Mouse (Mus musculus): ENCODE results near the gene Thada.
"Not testable (repeated sequence)": the region's sequence is repeated elsewhere in the genome, so short reads cannot be mapped to it uniquely, and the experiment has no call there.

The Thada gene

DNA sequence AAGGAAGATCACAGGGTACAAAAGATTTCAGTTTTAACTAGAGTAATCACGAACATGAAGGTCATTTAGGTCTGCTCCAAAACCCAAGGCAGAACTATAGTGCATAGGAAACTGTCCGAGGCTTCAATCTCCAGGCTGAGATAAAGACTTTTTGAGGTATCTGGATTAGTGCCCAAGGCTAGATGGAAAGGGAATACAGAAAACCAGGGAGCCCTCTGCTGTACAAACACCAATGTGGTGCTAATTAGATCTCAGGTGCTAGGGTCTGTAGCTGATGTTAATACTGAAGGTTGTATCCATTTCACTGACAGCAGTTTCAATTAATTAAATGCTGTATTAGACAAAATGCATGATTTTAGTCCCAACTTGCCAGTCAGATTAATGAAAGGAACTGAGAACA is 124.3 kb downstream of the Thada start:
- no peak for DNase-seq

DNA sequence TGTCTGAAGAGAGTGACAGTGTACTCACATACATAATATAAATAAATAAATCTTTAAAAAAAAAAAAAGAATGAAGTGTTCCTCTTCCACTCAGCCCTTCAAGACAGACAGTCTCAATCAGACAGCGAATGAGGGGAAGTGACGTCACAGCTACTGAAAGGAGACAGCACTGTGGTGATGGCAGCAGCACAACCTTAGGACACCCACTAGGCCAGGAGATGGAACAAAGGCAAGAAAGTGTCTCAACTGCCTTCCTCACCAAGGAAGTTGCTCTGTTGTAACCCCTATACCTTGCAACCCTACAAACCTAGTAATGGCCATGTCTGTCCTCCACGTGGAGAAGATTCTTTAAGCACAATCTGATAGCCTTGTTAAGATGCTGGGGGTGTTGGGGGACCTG is 125.4 kb downstream of the Thada start:
- no peak for DNase-seq

DNA sequence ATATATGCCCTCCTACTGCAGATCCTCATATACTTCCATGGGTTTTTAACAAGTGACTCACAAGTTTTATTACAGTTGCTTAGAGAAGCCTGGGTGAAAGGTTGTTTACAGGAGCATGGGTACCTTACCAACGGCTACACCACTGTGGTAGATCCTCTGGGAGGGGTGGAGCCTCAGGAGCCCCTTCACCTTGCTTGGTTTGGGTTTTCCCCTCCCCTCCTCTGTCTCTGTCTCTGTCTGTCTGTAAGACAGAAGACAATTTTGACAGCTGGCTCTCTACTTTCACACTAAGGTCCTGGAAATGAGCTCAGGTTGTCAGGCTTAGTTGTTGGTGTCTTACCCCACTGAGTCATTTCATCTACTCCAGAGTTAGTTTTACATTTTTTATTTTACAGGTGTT is 130.0 kb downstream of the Thada start:
- no peak for DNase-seq

DNA sequence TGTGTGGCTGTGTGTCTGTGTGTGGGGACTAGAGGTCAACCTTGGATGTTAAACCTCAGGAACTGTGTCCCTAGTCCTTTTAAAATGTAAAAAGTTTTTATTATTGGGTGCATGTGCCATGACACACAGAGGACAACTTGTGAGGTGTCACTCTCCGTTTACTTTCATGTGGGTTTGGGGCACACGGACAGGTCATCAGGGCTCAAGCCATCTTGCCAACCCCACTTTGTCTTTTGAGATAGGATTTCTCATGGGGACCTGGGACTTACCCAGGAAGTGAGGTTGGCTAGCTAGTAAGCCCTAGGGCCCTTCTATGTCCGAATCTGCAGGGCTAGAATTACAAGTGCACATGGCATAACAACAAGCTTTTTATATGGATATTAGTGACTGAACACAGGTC is 130.9 kb downstream of the Thada start:
- no peak for DNase-seq

DNA sequence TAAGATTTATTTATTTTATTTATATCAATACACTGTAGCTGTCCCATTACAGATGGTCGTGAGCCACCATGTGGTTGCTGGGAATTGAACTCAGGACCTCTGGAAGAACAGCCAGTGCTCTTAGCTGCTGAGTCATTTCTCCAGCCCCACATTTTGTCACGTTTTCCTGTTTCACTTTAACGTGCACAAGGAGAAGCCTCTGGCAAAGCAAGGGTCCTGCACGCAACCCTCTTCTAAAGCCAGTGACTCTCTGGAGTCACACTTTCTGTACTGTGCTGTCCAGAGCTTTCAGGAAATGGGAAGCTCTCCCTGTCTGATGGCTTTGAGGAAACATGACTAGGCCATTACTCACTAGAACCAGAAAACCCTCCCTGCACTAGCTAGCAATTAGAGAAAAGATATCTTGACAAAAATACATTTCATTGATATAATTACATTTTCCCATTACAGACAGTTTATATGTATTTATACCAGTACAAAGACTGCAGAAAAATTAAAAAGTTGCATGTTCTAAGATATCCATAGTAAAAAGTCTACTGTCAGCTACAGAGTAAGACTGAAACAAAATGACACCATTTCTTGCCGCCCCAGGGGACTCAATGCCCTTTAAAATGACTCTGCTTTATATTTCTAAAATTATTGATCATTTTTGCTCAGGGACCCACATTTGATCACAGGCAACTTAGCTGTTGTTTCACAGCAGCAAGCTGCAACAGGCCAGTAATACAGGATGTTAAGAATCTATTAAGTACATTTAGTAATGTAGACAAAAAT is 131.6 kb downstream of the Thada start:
- DNase-seq: no peak

DNA sequence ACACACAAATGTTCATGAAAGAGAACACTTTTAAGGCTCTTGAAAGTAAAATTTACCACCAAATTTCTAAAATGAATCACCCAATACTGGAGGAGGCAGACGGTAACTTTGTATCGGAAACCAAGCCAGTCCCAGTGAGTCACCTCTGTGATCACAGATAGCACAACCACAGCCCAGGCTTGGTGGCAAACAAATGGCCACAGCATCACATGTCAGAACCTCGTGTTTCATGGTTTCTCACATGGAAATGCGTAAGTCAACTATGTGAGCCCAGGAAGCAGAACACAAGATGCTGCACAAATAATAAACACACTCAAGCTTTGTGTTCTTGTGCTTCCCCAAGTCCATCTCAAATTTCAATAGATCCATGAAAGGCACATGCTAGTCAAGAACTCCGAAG is 133.1 kb downstream of the Thada start:
- no peak for DNase-seq

DNA sequence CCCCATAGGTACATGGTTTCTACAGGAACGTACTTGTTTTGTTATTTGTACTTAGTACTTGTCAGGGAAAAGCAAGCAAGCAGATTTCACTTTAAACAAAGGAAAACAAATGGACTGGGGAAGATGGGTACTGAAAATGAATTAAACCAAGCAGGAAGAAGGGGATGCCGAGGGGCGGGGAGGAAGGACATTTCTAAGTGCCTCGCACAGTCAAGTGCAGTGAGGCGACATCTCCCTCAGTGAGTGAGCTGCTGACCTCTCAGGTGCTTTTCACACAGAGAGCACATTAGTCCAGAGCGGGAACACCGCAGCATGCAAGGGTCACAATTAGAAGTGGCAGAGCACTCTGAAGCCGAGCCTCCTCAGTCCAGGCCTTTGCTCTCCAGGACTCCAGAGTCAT is 135.0 kb downstream of the Thada start:
- no peak for DNase-seq

DNA sequence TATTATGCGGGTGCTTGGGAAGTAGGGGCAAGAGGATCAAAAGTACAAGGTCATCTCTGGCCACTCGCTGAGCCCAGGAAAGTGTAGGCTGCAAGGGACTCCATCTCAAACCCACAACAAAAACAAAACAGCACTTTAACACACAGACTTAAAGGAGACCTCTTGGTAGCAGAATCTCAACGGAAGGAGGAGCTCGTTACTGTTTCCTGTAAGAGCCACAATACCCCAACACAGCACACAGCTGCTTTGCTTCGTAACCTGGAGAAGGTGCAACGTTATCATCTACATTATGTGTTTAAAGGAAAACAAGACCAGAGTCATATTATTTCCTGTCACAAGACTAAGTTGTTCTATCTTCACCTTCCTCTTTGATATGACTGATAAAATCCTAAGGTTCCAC is 135.5 kb downstream of the Thada start:
- DNase-seq: no peak

DNA sequence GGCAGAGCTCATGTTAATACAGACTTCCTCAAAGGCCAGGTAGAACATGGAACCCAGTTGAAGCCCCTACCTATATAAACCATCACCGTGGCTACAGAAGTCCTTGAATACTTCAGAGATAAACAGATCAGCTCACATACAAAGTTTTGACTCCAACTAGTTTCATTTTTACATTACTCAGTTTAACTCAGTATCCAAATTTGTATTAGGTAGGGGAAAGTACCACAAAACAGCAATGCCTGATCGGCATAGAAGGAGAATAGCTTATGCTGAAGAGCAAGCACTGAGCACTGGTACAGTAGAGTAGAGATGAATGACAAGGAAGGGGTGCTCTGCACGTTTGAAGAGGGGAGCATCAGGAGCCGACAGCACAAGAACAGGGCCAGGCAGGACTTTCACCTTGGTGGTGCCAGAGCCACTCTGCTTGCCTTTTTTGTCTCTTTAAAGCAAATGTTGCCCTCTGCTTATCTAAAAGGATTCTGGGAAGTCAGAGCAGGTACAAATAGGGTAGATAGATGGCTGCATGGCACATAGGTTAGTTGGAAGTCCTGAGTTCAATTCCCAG is 136.0 kb downstream of the Thada start:
- no peak for DNase-seq

DNA sequence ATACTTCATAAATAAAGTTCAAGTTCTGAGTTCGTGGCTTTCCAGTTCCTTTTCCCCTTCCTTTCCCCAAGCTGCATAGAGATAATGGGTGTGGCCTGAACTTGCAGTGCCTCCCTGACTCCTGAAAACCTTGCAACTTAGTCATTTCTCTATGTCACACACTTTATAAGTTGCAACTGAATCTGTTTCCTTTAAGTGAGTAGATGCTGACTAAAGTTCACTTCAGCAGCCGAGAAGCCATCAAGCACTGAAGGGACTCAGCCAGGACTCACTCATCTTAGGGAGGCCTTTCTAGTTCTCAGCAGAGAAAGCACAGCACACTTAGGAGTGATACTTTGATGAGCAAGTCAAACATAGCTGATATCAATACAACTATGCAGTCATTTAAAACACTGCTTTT is 137.5 kb downstream of the Thada start:
- DNase-seq: no peak

DNA sequence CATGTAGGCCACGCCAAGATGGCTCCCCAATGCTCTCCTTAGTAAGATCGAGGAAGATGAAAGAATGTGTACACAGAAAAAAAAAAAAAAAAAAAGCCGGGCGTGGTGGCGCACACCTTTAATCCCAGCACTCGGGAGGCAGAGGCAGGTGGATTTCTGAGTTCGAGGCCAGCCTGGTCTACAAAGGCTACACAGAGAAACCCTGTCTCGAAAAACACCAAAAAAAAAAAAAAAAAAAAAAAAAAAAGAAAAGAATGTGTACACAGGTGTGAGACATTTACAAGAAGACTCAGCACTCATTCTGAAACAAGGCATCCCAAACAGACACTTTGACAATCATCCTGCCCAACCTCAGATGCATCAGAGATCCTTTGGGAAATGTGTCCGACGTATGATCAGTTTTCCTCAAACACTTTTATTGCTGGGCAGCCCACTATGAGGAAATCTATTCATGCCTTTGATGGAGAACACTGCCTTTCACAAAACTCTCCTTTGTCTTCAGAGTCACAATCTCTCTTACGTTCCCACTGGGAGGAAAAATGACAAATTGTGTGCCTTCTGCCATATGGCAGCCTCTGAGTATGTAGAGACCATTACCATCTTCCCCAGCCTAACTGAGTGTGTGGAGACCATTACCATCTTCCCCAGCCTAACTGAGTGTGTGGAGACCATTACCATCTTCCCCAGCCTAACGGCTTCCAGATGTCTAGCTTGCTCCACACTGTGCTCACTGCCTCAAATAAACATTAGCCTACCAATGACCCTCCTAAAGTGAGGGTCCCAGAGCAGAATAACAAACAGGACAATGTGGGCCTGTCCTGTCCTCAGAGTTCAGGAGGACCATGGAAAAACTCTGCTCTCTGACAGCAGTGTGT is 138.7 kb downstream of the Thada start:
- no peak for DNase-seq

DNA sequence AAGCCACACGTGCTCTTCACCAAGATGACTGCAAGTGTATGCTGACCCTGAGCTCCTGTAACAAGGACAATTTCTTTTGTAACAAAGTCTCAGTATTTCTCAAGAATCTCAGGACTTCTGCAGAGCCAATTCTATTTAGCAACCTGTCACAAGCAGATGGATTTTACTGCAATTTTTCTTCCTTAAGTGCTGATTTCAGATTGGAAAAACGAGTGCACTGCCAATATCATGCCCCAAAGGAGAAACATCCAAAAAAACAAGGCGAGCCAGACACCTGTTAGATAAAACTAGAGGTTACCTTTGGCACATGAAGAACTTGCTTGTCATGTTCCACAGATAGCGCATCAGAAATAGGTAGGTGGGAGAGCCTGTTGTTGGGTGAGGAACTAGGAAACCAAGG is 143.8 kb downstream of the Thada start:
- DNase-seq: no peak

DNA sequence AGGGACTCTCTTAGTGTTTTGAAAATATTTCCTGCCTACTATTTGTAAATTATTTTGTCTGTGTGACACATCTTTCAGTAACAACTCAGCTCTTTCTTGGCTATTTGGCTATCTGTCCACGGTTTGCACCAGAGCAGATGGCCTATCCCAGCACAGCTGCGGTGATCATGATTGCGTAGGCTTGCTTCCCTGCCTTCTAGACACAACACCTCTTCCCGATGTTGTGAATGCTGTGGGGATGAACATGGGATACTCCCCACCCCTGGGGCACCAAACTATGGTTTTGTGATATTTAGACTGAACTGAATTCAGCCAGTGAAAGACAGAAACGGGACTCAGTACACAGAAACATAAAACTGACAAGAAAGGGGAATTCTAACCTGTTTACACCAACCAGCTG is 144.7 kb downstream of the Thada start:
- DNase-seq: no peak

DNA sequence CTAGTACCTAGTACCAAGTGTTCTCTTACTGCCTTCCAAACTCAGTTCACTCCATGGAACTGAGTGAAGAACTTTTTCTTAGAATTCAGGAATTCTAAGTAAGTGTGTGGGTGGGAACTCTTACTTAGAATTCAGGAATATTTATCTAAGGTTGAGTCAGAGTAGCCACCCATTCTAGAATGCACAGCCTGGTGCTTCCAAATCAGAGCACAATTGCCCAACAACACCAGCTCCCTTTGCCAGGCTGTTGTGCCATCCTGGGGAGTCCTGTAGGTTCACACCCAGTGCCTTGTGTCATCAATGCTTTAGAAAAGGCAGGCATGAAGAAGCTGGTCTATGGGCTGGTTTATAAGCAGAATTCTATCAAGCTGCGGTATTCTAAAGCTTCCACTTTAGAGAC is 145.4 kb downstream of the Thada start:
- no peak for DNase-seq

DNA sequence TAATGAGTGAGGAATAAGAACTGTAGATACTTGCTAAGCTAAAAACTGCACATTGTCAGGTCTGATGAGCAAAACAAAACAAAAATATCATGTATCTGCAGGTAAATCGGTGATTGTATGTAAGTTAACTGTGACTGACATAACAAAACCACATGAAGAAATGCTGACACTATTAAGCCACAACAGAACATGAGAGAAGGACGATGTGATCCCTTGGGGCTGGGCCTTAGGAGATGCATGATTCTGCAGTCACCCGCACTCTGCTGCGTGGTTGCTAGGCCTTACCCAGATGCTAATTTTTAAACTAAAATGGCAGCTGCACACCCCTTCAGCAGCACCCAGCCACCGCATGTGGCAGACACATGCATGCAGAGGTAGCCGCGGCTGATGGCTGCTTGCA is 151.7 kb downstream of the Thada start:
- no peak for DNase-seq

DNA sequence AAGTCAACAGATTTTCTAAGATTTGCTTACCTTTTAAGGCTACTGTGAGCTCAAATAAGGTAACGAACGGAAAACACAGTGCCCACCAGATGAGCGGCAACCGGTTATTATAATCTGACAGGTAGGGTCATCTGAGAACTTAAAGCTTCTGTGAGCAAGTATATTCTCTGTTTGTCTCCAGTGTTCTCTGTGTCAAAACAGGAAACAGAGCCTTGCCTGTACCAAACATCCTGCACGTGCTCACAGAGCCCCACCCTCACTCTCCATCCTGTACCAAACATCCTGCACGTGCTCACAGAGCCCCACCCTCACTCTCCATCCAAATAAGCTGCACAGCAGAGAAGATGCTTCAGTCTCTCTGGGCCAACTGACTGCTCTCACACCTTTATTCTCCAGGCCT is 152.5 kb downstream of the Thada start:
- no peak for DNase-seq

DNA sequence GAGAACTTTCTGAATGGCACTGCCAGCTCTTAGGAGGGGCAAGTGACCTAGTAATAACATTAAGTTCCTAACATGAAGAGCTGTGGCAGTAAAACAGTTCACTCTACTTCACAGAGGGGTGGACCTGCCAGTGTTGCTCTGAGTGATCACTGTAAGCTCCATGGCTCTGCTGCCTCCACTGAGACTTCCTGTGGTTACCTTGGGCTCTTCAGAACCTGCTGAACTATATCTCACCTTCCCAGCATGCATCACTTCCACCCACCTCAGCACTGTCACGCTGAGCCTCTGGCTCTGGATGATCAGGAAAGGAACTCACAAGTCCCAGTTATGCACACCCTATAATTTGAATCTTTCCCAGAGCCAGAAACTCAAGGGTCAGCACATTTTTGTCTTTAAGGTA is 159.9 kb downstream of the Thada start:
- DNase-seq: no peak

DNA sequence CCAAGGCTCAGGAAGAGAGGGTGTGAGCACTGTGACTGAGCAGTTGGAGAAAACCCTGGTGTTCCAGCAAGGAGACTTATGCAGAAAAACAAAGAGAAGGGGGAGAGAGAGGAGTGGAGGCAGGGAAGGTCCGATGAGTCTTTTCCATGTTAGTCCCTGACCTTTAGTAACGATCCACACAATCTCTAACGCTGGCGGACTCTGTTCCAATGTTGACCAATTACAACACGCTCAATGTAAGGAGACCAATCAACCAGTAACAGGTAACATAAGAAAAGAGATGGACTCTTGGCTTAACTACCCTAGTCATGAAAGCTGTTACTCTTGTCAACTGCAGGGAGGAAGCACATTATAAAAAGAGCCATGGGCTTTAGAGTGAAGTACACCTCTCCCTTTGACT is 160.9 kb downstream of the Thada start:
- DNase-seq: no peak

DNA sequence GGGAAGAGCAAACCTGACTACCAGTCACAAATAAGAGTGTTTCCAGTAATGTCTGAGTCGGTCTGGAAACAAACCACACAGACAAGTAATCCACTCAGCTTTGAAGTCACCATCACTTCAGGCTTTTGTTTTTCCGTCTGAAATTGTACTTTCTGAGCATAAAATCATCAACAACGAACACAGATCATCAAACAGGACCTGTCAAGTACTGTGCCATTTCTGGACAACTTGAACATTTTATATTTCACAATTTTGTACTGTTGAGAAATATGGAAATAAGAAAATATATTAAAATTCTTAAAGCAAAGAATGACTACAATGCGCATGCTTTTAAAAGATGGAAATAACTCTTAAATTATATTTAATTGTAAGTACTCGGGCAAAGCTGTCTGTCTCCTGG is 161.9 kb downstream of the Thada start:
- no peak for DNase-seq

DNA sequence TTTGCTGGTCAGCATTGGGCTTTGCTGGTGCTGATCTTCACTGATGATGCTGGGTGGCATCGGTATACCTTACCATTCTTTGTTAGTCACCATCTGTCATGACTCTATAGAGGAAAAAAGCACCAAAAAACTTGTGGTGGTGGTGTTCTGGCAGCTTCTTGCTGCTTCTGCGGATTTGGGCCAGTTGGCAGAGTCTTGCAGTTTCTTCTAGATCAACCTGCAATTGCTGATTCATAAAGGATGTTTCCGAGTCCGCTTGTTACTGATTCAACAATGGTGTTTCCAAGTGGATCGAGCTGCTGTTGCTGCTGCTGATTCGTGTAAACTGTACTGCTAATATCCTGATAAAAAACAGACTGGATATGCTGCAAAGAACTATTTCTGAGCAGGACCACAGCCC is 168.0 kb downstream of the Thada start:
- DNase-seq: no peak

DNA sequence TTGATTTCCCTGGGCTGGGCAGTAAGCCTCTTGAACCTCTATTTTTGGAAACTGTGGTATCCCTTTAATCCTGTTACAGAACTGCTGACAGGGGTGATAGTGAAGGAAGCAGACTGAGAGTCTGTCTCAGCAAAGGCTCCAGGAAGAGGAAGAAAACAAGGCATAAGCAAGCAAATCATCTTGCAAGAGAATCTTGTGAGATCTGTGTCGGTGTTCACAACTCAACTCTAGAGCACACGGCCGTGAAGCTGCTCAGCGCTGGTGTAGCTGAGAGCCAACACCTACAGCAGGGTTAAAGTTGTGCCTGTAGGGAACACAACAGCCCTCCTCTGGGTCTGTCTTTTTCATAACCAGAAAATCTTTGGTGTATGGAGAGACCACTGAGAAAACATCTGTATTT is 172.8 kb downstream of the Thada start:
- DNase-seq: no peak

DNA sequence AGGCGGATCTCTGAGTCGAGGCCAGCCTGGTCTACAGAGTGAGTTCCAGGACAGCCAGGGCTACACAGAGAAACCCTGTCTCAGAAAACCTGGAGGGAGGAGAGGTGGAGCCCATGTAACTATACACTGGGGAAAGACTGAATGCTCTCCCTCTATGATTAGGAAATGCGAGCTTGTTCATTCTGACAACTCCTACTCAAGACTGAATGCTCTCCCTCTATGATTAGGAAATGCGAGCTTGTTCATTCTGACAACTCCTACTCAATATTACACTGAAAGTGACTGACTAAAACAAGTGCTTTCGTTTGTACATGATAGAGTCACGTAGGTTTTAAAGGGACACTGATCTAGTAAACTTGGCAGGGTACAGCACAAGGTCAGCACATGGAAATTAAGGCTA is 174.8 kb downstream of the Thada start:
- not testable (repeated sequence) for DNase-seq

DNA sequence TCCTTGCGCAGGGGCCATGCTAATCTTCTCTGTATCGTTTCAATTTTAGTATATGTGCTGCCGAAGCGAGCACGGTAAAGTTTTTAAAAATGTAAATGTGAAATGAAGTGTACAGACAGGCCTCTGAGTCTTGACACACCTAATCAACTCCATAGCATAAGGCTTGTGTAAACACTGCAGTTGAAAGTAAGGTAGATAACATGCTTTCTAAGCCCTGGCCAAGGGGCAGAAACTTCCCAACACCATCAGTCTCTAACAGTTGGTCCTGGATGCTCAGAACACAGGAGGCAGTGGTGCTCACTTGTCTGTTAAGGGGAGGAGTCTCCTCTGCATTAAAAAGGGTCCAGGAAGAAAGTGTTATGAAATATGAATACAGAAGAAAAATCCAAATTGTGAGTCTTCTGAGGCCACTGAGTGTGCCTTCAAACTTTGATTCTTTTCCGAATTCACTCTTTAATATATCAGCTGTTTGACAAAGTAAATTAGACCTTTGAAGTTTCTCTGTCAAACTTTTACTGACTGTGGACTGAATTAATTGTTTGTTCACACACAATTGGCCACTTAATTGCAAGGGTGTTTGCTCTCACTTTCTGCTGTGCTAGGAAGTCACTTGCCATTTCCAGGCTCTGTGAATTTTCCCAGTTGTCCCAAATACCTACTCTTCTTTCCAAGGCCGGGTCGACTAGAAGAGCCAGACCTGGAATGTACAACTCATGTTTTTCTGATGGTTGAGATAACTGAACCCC is 178.2 kb downstream of the Thada start:
- no peak for DNase-seq

All from cerebellum, postnatal 36 days (tissue).